ENCODE assay signal across 14 mouse cellular contexts in genomic region chr13:24444709-24445108, GRCm38 (mm10).
DNase-seq lines count a peak whose midpoint lies in the region; ATAC-seq lines count a peak whose summit lies in the region.
"Had no signal": no experiment of that assay in that cellular context is flagged by ENCODE, and none has a peak within 500 bp of the region (broad histone marks: within the 10 kb centered on the region; RNA-seq: fewer than 3 reads in every experiment).

No protein-coding gene starts in this region.

- no peak overlapping the region for H3K4me2 ChIP-seq in heart, embryonic 12.5 days
- H3K4me2 ChIP-seq in hindbrain, embryonic 12.5 days (replicated peaks) = no peak overlapping the region
- H3K4me2 ChIP-seq: intestine, embryonic 15.5 days; limb, embryonic 12.5 days had no signal

- H3K27me3 ChIP-seq in heart, embryonic 12.5 days (replicated peaks) = no peaks in the 10 kb centered on the region
- H3K27me3 ChIP-seq in hindbrain, embryonic 12.5 days = no peaks in the 10 kb centered on the region
- H3K27me3 ChIP-seq: intestine, embryonic 15.5 days had no signal

- no peak overlapping the region for H3K9ac ChIP-seq in heart, embryonic 12.5 days
- no peak overlapping the region for H3K9ac ChIP-seq in hindbrain, embryonic 12.5 days
- H3K9ac ChIP-seq: intestine, embryonic 15.5 days; limb, embryonic 12.5 days had no signal

- no peak overlapping the region for H3K4me3 ChIP-seq in heart, embryonic 12.5 days
- no peak overlapping the region for H3K4me3 ChIP-seq in macrophage (ENCODE audit: inconsistent target)
- no peak overlapping the region for H3K4me3 ChIP-seq in hindbrain, embryonic 12.5 days
- H3K4me3 ChIP-seq: heart, adult 2 months; intestine, embryonic 15.5 days; limb, embryonic 12.5 days; myocyte had no signal

- H3K27ac ChIP-seq in heart, embryonic 12.5 days (ENCODE audit: poor library complexity, severe bottlenecking) = no peak overlapping the region
- peak overlapping the region; percentile 46 for H3K27ac ChIP-seq in macrophage
- no peak overlapping the region for H3K27ac ChIP-seq in hindbrain, embryonic 12.5 days
- H3K27ac ChIP-seq: heart, adult 2 months; intestine, embryonic 15.5 days; limb, embryonic 12.5 days had no signal

- H3K36me3 ChIP-seq in heart, embryonic 12.5 days = no peaks in the 10 kb centered on the region
- no peaks in the 10 kb centered on the region for H3K36me3 ChIP-seq in macrophage (ENCODE audit: inconsistent target)
- H3K36me3 ChIP-seq in hindbrain, embryonic 12.5 days = no peaks in the 10 kb centered on the region
- H3K36me3 ChIP-seq: intestine, embryonic 15.5 days; limb, embryonic 12.5 days had no signal

- intact Hi-C loops in left cerebral cortex, postnatal 36 days (cut with DNase I) = no loop called here

- peak; percentile 94 for DNase-seq in heart, adult 11 months
- peak; percentile 91 for DNase-seq in 416B (ENCODE audit: low read depth)
- DNase-seq in left cerebral cortex, postnatal 36 days (ENCODE audit: low spot score in 2 of 2) = no peak
- DNase-seq in right cerebral cortex, postnatal 4 days = no peak
- DNase-seq: retina, postnatal 1 day had no signal

- no peaks in the 10 kb centered on the region for H3K79me2 ChIP-seq in macrophage (ENCODE audit: inconsistent target)

- 69% methylated on average over 4 of the region's 4 CpGs for WGBS in heart, embryonic 12.5 days
- 3% methylated on average over 4 of the region's 4 CpGs for WGBS in macrophage (ENCODE audit: missing documents)
- 71% methylated on average over 4 of the region's 4 CpGs for WGBS in hindbrain, embryonic 12.5 days

- ATAC-seq in heart, embryonic 12.5 days (ENCODE audit: insufficient number of reproducible peaks, low FRiP score) = no peak
- peak; percentile 80 to 93 for ATAC-seq in hematopoietic stem cell, adult 5-6 weeks (replicated peaks in 1 of 2; ENCODE audit: insufficient read depth in 1 of 2, low FRiP score in 2 of 2, low TSS enrichment in 1 of 2, low read depth in 1 of 2, poor library complexity in 2 of 2, severe bottlenecking in 2 of 2)
- no peak for ATAC-seq in hindbrain, embryonic 12.5 days (ENCODE audit: low FRiP score)
- ATAC-seq: CD4-positive, CD25-positive, alpha-beta regulatory T cell, adult 4 months; intestine, embryonic 15.5 days had no signal

- peaks cover 6% of the 10 kb centered on the region; the same call in 1 of the 2 replicates for H3K4me1 ChIP-seq in heart, embryonic 12.5 days (replicated peaks)
- 0 out of 2 replicates have a peak, but pooled peaks cover 3% of the 10 kb centered on the region for H3K4me1 ChIP-seq in hindbrain, embryonic 12.5 days

- no peaks in the 10 kb centered on the region for H3K9me3 ChIP-seq in heart, embryonic 12.5 days (replicated peaks)
- no peaks in the 10 kb centered on the region for H3K9me3 ChIP-seq in hindbrain, embryonic 12.5 days (replicated peaks)
- H3K9me3 ChIP-seq: intestine, embryonic 15.5 days; limb, embryonic 12.5 days had no signal

Comparison
In these comparisons a context has a peak if more than half of its experiments do, and no peak if none do; other contexts are left out.
1. DNase-seq: peak in heart, adult 11 months (single experiment) and 416B (single experiment); none in left cerebral cortex, postnatal 36 days (0 of 2) and right cerebral cortex, postnatal 4 days (single experiment).
2. ATAC-seq: peak in hematopoietic stem cell, adult 5-6 weeks (2 of 2); none in heart, embryonic 12.5 days (single experiment) and hindbrain, embryonic 12.5 days (single experiment).